Mouse (Mus musculus): ENCODE measurements at regions not wholly inside any gene's neighbourhood (a gene's known extent, or its start where the extent isn't known, plus 50 kb on each side); places are given as distances from the start of the nearest gene placed in this dataset.

GRCm38 (mm10) chr9:61321314-61321713 lies 50.9 kb upstream of the Tle3 start:
- TF ChIP-seq CTCF (IDR thresholded peaks at IDR 0.05; ENCODE audit: borderline replicate concordance, insufficient read depth, low read length) = no peak
- TF ChIP-seq POLR2A (IDR thresholded peaks at IDR 0.05; ENCODE audit: low read depth, low read length) = no peak

Measured in embryonic fibroblast, embryonic 13.5 days (primary cell).